Mouse (Mus musculus) intestine, embryonic 16.5 days (tissue): ENCODE measurements around the gene C130050O18Rik. TPM values are rescaled to one million over a fixed set of nuclear protein-coding genes. Genes with fewer than 3 reads are reported as not detected.

Experiments used
- ATAC-seq: fragments of 200-750 bp; cut with Nextera tagmentation; 2 replicates; pipeline ENCODE4 v1.8.0; 2017; ENCODE audit warnings: moderate TSS enrichment, moderate library complexity
- H3K27ac ChIP-seq: fragments of 300-500 bp; sonication (generic); 2 replicates; pipeline ENCODE4 v1.5.1; 2014; ENCODE audit warnings: mild to moderate bottlenecking, low read length
- H3K27me3 ChIP-seq: fragments of 300-500 bp; sonication (generic); replicated peaks from 2 replicates; pipeline ENCODE4 v1.6.1; 2014; ENCODE audit warnings: low read length, control low read depth, mixed read lengths; ENCODE audit not compliant: control insufficient read depth, insufficient read depth
- H3K36me3 ChIP-seq: fragments of 300-500 bp; sonication (generic); 2 replicates; pipeline ENCODE4 v1.6.1; 2014; ENCODE audit warnings: low read length, control low read depth; ENCODE audit not compliant: control insufficient read depth, insufficient read depth
- H3K4me1 ChIP-seq: fragments of 300-500 bp; sonication (generic); 2 replicates; pipeline ENCODE4 v1.6.1; 2014; ENCODE audit warnings: low read length, control low read depth, mixed read lengths; ENCODE audit not compliant: control insufficient read depth, insufficient read depth
- H3K4me2 ChIP-seq: fragments of 300-500 bp; sonication (generic); 2 replicates; pipeline ENCODE4 v1.6.1; 2014; ENCODE audit warnings: low read depth, low read length, control low read depth
- H3K4me3 ChIP-seq: fragments of 300-500 bp; sonication (generic); 2 replicates; pipeline ENCODE4 v1.5.1; 2014; ENCODE audit warnings: mild to moderate bottlenecking, low read length
- H3K9ac ChIP-seq: fragments of 300-500 bp; sonication (generic); 2 replicates; pipeline ENCODE4 v1.6.1; 2014; ENCODE audit warnings: low read depth, low read length
- H3K9me3 ChIP-seq: fragments of 300-500 bp; sonication (generic); 2 replicates; pipeline ENCODE4 v1.6.1; 2016; ENCODE audit warnings: low read length, control low read depth; ENCODE audit not compliant: control insufficient read depth
- WGBS: fragments of 180-500 bp; shearing (Covaris S2); extraction: QIAGEN DNeasy Blood & Tissue Kit; methylation state at CpG from one replicate; pipeline ENCODE4 v1.1.7; 2014; 5-methylcytosine and 5-hydroxymethylcytosine counted together
- polyA plus RNA-seq: library from polyadenylated mRNA; unstranded; fragments of >200 nt; fragmentation: Nextera tagmentation; extraction: Ambion mirVana; gene quantifications from 2 replicates; pipeline ENCODE4 v1.2.1, GENCODE M21; 2015

Gene C130050O18Rik
- polyA plus RNA-seq, 1 experiment from 2014 or later: 0.87 TPM

DNA sequence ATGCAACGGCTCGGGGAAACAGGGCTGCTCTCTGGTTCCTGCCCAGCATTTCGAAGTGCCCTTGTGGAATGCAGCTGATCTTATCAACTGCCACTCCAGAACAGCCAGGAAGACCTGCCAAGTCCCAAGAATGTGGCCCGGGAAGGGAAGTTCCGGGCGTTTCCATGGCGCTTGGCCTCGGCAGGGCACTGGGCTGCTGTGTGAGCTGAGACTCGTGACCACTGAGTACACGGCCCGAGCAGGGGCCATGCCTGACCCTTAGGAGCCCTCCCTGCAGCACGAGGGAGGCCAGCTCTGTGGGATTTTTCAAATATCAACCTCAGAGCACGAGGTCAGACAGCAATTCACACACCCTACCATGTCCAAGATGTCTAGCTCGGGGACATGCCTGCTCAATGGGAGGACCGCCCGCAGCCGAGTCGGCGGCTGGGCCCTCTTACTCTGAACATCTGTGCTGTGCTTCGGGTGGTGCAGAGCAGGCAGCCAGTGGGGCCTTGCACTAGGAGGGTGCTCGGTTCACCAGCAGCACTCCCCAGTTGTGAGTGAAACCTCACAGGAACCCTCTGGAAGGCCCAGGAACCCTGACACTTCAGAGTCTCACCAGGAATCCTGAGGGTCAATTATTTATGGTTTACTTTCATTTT, 26.0 kb upstream of the C130050O18Rik start:
- Histone ChIP-seq H3K9ac (peak overlapping the region; percentile 43; the same call in 1 of the 2 replicates), H3K4me2 (peak overlapping the region; percentile 26; the same call in 1 of the 2 replicates), H3K9me3 (no peaks in the 10 kb centered on the region), H3K27me3 (no peaks in the 10 kb centered on the region), H3K27ac (peak overlapping the region; percentile 76), H3K4me1 (peaks cover 52% of the 10 kb centered on the region), H3K4me3 (no peak overlapping the region), H3K36me3 (no peaks in the 10 kb centered on the region)
- peak; percentile 30; the same call in 1 of the 2 replicates for ATAC-seq
- 33% methylated on average over 21 of the region's 21 CpGs for WGBS

DNA sequence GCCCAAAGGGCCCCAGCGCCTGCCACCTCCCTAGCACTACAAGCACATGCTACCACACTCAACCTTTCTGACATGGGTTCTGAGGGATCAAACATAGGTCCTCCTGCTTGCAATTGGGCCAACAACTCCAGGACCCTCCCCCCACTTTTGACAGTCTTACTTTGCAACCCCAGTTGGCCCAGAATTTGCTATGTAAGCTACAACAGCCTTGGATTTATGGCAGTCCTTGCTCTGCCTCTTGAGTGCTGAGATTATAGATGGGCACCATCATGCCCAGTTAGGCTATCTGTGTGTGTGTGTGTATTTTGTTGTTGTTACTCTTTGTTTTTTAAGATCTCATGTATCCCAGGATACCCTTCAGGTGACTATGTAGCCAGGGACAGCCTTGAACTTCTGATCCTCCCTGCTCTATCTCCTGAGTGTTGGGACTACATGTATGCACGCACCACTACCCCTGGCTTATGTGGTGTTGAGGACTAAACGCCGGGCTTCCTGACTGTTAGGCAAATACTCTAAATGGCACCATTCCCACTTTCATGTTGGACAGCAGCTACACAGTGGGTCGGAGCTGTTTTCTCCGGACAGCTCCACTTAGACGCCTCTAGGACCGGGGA, 25.2 kb upstream of the C130050O18Rik start:
- peak overlapping the region; percentile 69 for H3K4me3 ChIP-seq
- H3K4me2 ChIP-seq: peak overlapping the region; percentile 93
- no peaks in the 10 kb centered on the region for H3K27me3 ChIP-seq
- WGBS: 16% methylated on average over 8 of the region's 8 CpGs
- peak overlapping the region; percentile 44 for H3K9ac ChIP-seq
- peak overlapping the region; percentile 63 for H3K27ac ChIP-seq
- peaks cover 55% of the 10 kb centered on the region for H3K4me1 ChIP-seq
- no peaks in the 10 kb centered on the region for H3K9me3 ChIP-seq
- ATAC-seq: no peak; the same call in 1 of the 2 replicates
- H3K36me3 ChIP-seq: no peaks in the 10 kb centered on the region

GRCm38 (mm10) chr5:139380385-139381248, 24.5 kb upstream of the C130050O18Rik start:
- Histone ChIP-seq H3K27me3 (no peaks in the 10 kb centered on the region), H3K4me3 (peak overlapping the region; percentile 69), H3K4me1 (peaks cover 55% of the 10 kb centered on the region), H3K4me2 (peak overlapping the region; percentile 93), H3K9ac (peak overlapping the region; percentile 76), H3K27ac (peak overlapping the region; percentile 63), H3K9me3 (no peaks in the 10 kb centered on the region), H3K36me3 (no peaks in the 10 kb centered on the region)
- peak; percentile 81 for ATAC-seq
- 1% methylated on average over 68 of the region's 73 CpGs for WGBS

- Histone ChIP-seq H3K4me1 (peaks cover 52% of the 10 kb centered on the region), H3K27ac (peak overlapping the region; percentile 61; the same call in 1 of the 2 replicates), H3K9ac (peak overlapping the region; percentile 14; the same call in 1 of the 2 replicates), H3K4me3 (no peak overlapping the region), H3K36me3 (no peaks in the 10 kb centered on the region), H3K4me2 (0 out of 2 replicates have a peak overlapping the region, but pooled peaks have one; percentile 93), H3K9me3 (no peaks in the 10 kb centered on the region), H3K27me3 (no peaks in the 10 kb centered on the region)
- WGBS: 77% methylated on average over 18 of the region's 18 CpGs
- ATAC-seq: peak; percentile 20; the same call in 1 of the 2 replicates
Observed at GRCm38 (mm10) chr5:139381586-139382513, 23.2 kb upstream of the C130050O18Rik start.

DNA sequence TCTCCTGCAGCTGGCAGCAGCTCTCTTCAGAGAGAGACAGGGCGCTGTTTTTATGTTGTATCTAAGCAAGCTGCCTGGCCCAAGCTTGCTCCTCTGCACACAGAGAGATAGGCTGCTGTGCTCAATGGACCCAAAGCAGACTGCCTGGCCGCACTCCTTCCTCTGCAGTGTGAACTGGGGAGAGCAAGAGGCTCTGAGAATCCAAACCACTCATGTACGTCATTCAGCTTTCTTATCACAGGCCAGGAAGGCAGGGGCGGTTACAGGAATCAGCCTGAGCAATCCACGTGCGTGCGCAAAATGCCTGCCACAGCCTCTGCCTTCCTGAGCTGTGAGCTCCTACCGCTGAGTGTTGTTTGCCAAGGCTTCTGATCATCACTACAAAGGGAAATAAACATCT, 22.3 kb upstream of the C130050O18Rik start:
- H3K4me1 ChIP-seq: peaks cover 42% of the 10 kb centered on the region
- H3K9ac ChIP-seq: peak overlapping the region; percentile 14
- ATAC-seq: no peak
- H3K27ac ChIP-seq: peak overlapping the region; percentile 61; the same call in 1 of the 2 replicates
- H3K4me3 ChIP-seq: no peak overlapping the region
- no peak overlapping the region for H3K4me2 ChIP-seq
- no peaks in the 10 kb centered on the region for H3K27me3 ChIP-seq
- WGBS: 52% methylated on average over 8 of the region's 8 CpGs
- H3K9me3 ChIP-seq: no peaks in the 10 kb centered on the region
- no peaks in the 10 kb centered on the region for H3K36me3 ChIP-seq

GRCm38 (mm10) chr5:139383234-139383633, 21.8 kb upstream of the C130050O18Rik start:
- H3K4me3 ChIP-seq: no peak overlapping the region
- H3K27ac ChIP-seq: 0 out of 2 replicates have a peak overlapping the region, but pooled peaks have one; percentile 61
- H3K36me3 ChIP-seq: no peaks in the 10 kb centered on the region
- 72% methylated on average over 9 of the region's 9 CpGs for WGBS
- H3K9me3 ChIP-seq: no peaks in the 10 kb centered on the region
- H3K4me2 ChIP-seq: no peak overlapping the region
- ATAC-seq: no peak
- no peaks in the 10 kb centered on the region for H3K27me3 ChIP-seq
- H3K4me1 ChIP-seq: peaks cover 41% of the 10 kb centered on the region
- no peak overlapping the region for H3K9ac ChIP-seq

DNA sequence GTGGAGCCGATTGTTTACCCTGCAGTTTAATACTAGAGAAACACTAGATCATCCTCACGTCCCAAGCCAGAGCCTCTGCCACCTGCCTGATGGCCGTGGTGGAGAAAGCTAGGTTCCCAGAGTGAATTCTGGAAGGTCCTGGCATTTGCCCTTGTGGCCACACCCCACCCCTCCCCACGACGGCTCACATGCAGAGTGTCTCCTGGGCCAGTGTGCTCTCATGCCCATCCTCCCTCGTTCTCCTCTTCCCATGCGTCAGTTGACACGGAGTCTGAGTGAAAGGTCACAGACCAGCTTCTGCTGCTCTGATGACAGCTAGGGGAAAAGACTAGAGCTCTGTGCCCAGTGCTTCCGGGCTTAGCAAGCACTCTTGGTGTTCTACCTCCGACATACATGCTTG, 20.5 kb upstream of the C130050O18Rik start:
- no peak overlapping the region for H3K4me2 ChIP-seq
- no peaks in the 10 kb centered on the region for H3K27me3 ChIP-seq
- no peak overlapping the region for H3K27ac ChIP-seq
- no peaks in the 10 kb centered on the region for H3K36me3 ChIP-seq
- WGBS: 34% methylated on average over 10 of the region's 10 CpGs
- peaks cover 36% of the 10 kb centered on the region for H3K4me1 ChIP-seq
- no peak for ATAC-seq
- H3K9ac ChIP-seq: no peak overlapping the region
- H3K9me3 ChIP-seq: no peaks in the 10 kb centered on the region
- no peak overlapping the region for H3K4me3 ChIP-seq

DNA sequence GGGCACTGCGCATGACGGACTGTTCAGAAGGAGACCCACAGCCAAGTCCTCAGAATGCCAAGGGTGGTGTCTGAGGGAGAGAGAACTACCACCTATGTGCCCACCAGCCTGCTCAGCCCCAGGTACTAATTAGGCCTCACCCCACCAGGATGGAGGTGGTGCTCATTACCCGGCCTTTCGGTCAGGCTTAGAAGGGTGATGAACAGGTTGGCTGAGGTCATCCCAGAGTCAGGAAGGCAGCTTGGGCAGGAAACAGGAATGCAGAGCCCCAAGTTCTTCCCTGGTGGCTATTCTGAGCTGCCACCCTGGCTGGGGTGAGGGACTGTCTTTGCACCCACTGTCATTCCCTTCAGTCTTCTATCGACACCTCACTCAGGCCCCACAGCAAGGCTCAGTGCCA, 19.0 kb upstream of the C130050O18Rik start:
- Histone ChIP-seq H3K27ac (no peak overlapping the region), H3K4me1 (peaks cover 35% of the 10 kb centered on the region), H3K9me3 (no peaks in the 10 kb centered on the region), H3K27me3 (no peaks in the 10 kb centered on the region), H3K9ac (no peak overlapping the region), H3K4me3 (no peak overlapping the region), H3K4me2 (no peak overlapping the region), H3K36me3 (no peaks in the 10 kb centered on the region)
- WGBS: 92% methylated on average over 5 of the region's 5 CpGs
- ATAC-seq: no peak
